Mouse (Mus musculus) MEL (cell line): ENCODE results near the gene Tifa. TPM values are rescaled to one million over a fixed set of nuclear protein-coding genes. Genes with fewer than 3 reads are reported as not detected.
A peak's percentile ranks its signal among the peaks of the same experiment; 100 is the strongest.

ENCODE experiments used
- DNase-seq: peaks from one replicate; pipeline ENCODE4 v3.0.0; 2011; ENCODE audit warnings: low read depth, low spot score
- H3K27ac ChIP-seq: 2 replicates; pipeline ENCODE4 v1.5.1; 2012; ENCODE audit warnings: low read depth, mild to moderate bottlenecking, control low read depth, low read length, moderate library complexity; ENCODE audit not compliant: control insufficient read depth
- H3K27me3 ChIP-seq, 2 experiments: fragments of 150-350 bp in 1 of 2; sonication (generic) in 1 of 2; 2 replicates each; pipeline ENCODE4 v1.6.1; 2012; ENCODE audit warnings: low read length in 2 of 2, mild to moderate bottlenecking in 2 of 2, improper control_type of control experiment in 1 of 2, moderate library complexity in 1 of 2; ENCODE audit not compliant: insufficient read depth in 2 of 2, control insufficient read depth in 1 of 2
- H3K36me3 ChIP-seq, 2 experiments: 2 replicates each; pipeline ENCODE4 v1.6.1; 2012 to 2014; ENCODE audit warnings: low read length in 2 of 2, improper control_type of control experiment in 1 of 2, inconsistent platforms in 1 of 2, mild to moderate bottlenecking in 1 of 2; ENCODE audit not compliant: insufficient read depth in 2 of 2, control insufficient read depth in 1 of 2
- H3K4me1 ChIP-seq, 2 experiments: fragments of 150-350 bp in 1 of 2; sonication (generic) in 1 of 2; 2 replicates each; pipeline ENCODE4 v1.6.1; 2012; ENCODE audit warnings: low read length in 2 of 2, improper control_type of control experiment in 1 of 2, mild to moderate bottlenecking in 1 of 2; ENCODE audit not compliant: insufficient read depth in 2 of 2, control insufficient read depth in 1 of 2
- H3K4me3 ChIP-seq, 2 experiments: fragments of 150-350 bp in 1 of 2; sonication (generic) in 1 of 2; 2 replicates each; pipeline ENCODE4 v1.5.1; 2012; ENCODE audit warnings: low read depth in 2 of 2, low read length in 2 of 2, mild to moderate bottlenecking in 2 of 2, moderate library complexity in 2 of 2, control low read depth in 1 of 2, improper control_type of control experiment in 1 of 2; ENCODE audit not compliant: control insufficient read depth in 1 of 2, insufficient read depth in 1 of 2
- H3K79me2 ChIP-seq: 2 replicates; pipeline ENCODE4 v1.6.1; 2012; ENCODE audit warnings: mild to moderate bottlenecking, low read length, moderate library complexity; ENCODE audit not compliant: control insufficient read depth, poor library complexity, insufficient read depth
- H3K9ac ChIP-seq: 2 replicates; pipeline ENCODE4 v1.6.1; 2012; ENCODE audit warnings: low read depth, mild to moderate bottlenecking, control low read depth, low read length, moderate library complexity; ENCODE audit not compliant: control insufficient read depth, poor library complexity, severe bottlenecking
- H3K9me3 ChIP-seq: fragments of 150-350 bp; sonication (generic); replicated peaks from 2 replicates; pipeline ENCODE4 v1.6.1; 2012; ENCODE audit warnings: mild to moderate bottlenecking, low read length, improper control_type of control experiment, moderate library complexity; ENCODE audit not compliant: insufficient read depth
- BHLHE40 ChIP-seq: IDR thresholded peaks from 2 replicates; pipeline ENCODE4 v1.6.1; 2012; ENCODE audit warnings: low read depth, mild to moderate bottlenecking, inconsistent platforms, low read length, improper control_type of control experiment, borderline replicate concordance
- CHD1 ChIP-seq: IDR thresholded peaks from 2 replicates; pipeline ENCODE4 v1.6.1; 2012; ENCODE audit warnings: low read depth, mild to moderate bottlenecking, inconsistent platforms, low read length, improper control_type of control experiment
- CHD2 ChIP-seq: IDR thresholded peaks from 2 replicates; pipeline ENCODE4 v1.6.1; 2011; ENCODE audit warnings: low read length, improper control_type of control experiment
- CTCF ChIP-seq, 3 experiments: IDR thresholded peaks in 2 of 3; conservative IDR thresholded peaks in 1 of 3; 2 replicates each; pipeline ENCODE4 v1.5.1; 2011 to 2012; ENCODE audit warnings: low read length in 3 of 3, low read depth in 2 of 3, mild to moderate bottlenecking in 2 of 3, improper control_type of control experiment in 1 of 3, inconsistent platforms in 1 of 3, mixed read lengths in 1 of 3, moderate library complexity in 1 of 3; ENCODE audit not compliant: control insufficient read depth in 1 of 3, insufficient read depth in 1 of 3, poor library complexity in 1 of 3, severe bottlenecking in 1 of 3
- HCFC1 ChIP-seq: IDR thresholded peaks from 2 replicates; pipeline ENCODE4 v1.6.1; 2012; ENCODE audit warnings: low read depth, mild to moderate bottlenecking, inconsistent platforms, low read length, improper control_type of control experiment, moderate library complexity
- JUND ChIP-seq: IDR thresholded peaks from 2 replicates; pipeline ENCODE4 v1.6.1; 2011; ENCODE audit warnings: low read depth, mild to moderate bottlenecking, improper control_type of control experiment, low read length
- KAT2A ChIP-seq: conservative IDR thresholded peaks from 2 replicates; pipeline ENCODE4 v1.6.1; 2012; ENCODE audit warnings: low read depth, low read length, improper control_type of control experiment, inconsistent platforms
- MAFK ChIP-seq: IDR thresholded peaks from 2 replicates; pipeline ENCODE4 v1.6.1; 2011; ENCODE audit warnings: low read depth, mild to moderate bottlenecking, low read length, improper control_type of control experiment, borderline replicate concordance
- MAX ChIP-seq: IDR thresholded peaks from 2 replicates; pipeline ENCODE4 v1.6.1; 2011; ENCODE audit warnings: low read length, improper control_type of control experiment
- MEF2A ChIP-seq: IDR thresholded peaks from 2 replicates; pipeline ENCODE4 v1.6.1; 2014; ENCODE audit warnings: low read depth, mild to moderate bottlenecking, inconsistent platforms, low read length, improper control_type of control experiment; ENCODE audit not compliant: poor library complexity, insufficient replicate concordance, severe bottlenecking; ENCODE audit errors: extremely low read depth
- MXI1 ChIP-seq: IDR thresholded peaks from 2 replicates; pipeline ENCODE4 v1.6.1; 2011; ENCODE audit warnings: mild to moderate bottlenecking, low read depth, low read length, improper control_type of control experiment
- MYB ChIP-seq: IDR thresholded peaks from 2 replicates; pipeline ENCODE4 v1.6.1; 2011; ENCODE audit warnings: mild to moderate bottlenecking, low read depth, low read length, improper control_type of control experiment
- MYC ChIP-seq: IDR thresholded peaks from 2 replicates; pipeline ENCODE4 v1.6.1; 2011; ENCODE audit warnings: low read depth, mild to moderate bottlenecking, low read length, improper control_type of control experiment, moderate library complexity
- NELFE ChIP-seq: IDR thresholded peaks from 2 replicates; pipeline ENCODE4 v1.6.1; 2011; ENCODE audit warnings: low read depth, low read length, improper control_type of control experiment
- POLR2AphosphoS5 ChIP-seq: IDR thresholded peaks from 2 replicates; pipeline ENCODE4 v1.6.1; 2012; ENCODE audit warnings: low read depth, borderline replicate concordance, mild to moderate bottlenecking, inconsistent platforms, low read length, moderate library complexity, mixed read lengths
- RAD21 ChIP-seq: IDR thresholded peaks from 2 replicates; pipeline ENCODE4 v1.6.1; 2011; ENCODE audit warnings: mild to moderate bottlenecking, low read depth, low read length, improper control_type of control experiment
- SIN3A ChIP-seq: IDR thresholded peaks from 2 replicates; pipeline ENCODE4 v1.6.1; 2012; ENCODE audit warnings: low read length, improper control_type of control experiment, inconsistent platforms
- SMC3 ChIP-seq: IDR thresholded peaks from 2 replicates; pipeline ENCODE4 v1.6.1; 2011; ENCODE audit warnings: low read depth, low read length, improper control_type of control experiment
- UBTF ChIP-seq: IDR thresholded peaks from 2 replicates; pipeline ENCODE4 v1.6.1; 2012; ENCODE audit warnings: low read depth, mild to moderate bottlenecking, inconsistent platforms, low read length, improper control_type of control experiment, moderate library complexity, borderline replicate concordance; ENCODE audit not compliant: insufficient read depth
- USF1 ChIP-seq: IDR thresholded peaks from 2 replicates; pipeline ENCODE4 v1.6.1; 2014; ENCODE audit warnings: low read depth, mild to moderate bottlenecking, inconsistent platforms, low read length, improper control_type of control experiment, moderate library complexity
- USF2 ChIP-seq, 2 experiments: IDR thresholded peaks; 2 replicates each; pipeline ENCODE4 v1.6.1; 2011 to 2012; ENCODE audit warnings: improper control_type of control experiment in 2 of 2, low read length in 2 of 2, borderline replicate concordance in 1 of 2, inconsistent platforms in 1 of 2, low read depth in 1 of 2, mild to moderate bottlenecking in 1 of 2; ENCODE audit not compliant: insufficient read depth in 1 of 2
- ZC3H11A ChIP-seq: IDR thresholded peaks from 2 replicates; pipeline ENCODE4 v1.6.1; 2012; ENCODE audit warnings: low read depth, mild to moderate bottlenecking, inconsistent platforms, low read length, improper control_type of control experiment
- ZNF384 ChIP-seq: IDR thresholded peaks from 2 replicates; pipeline ENCODE4 v1.6.1; 2012; ENCODE audit warnings: low read depth, mild to moderate bottlenecking, inconsistent platforms, low read length, improper control_type of control experiment
- polyA plus RNA-seq, 2 experiments: library from polyadenylated mRNA; stranded (reverse) in 1 of 2; unstranded in 1 of 2; fragments of >175 nt in 1 of 2; fragments of >200 nt in 1 of 2; gene quantifications; 2 replicates each; pipeline versions ENCODE4 v1.2.1 to v1.2.4; 2012; ENCODE audit warnings: low replicate concordance in 2 of 2, low read depth in 1 of 2; ENCODE audit not compliant: insufficient read length in 2 of 2, insufficient read depth in 1 of 2, missing spikeins in 1 of 2
- total RNA-seq: library from RNA; depleted of rRNA; stranded (reverse); fragments of 300-350 nt; gene quantifications from 2 replicates; pipeline ENCODE4 v1.2.3, GENCODE M21; 2012

Tifa gene
- total and polyA plus RNA-seq, 3 experiments: 1.7 to 3.0 TPM; not detected in 1

DNA sequence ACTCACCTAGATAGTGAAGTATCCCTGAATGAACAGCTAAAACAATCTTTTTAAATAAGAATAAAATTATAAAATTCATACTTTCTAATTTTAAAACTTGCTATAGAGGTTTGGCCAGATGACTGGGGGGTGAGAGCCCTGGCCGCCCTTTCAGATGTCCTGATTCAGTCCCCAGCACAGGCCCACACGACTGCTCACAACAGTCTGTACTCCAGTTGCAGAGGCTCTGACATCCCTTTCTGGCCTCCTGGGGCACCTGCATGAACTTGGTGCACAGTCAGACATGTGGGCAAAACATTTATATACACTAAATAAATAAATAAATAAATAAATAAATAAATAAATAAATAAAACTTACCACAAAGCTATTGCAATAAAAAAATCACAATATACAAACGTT is 23.6 kb upstream of the Tifa start:
- no peaks in the 10 kb centered on the region for H3K9me3 ChIP-seq
- no peaks in the 10 kb centered on the region for H3K27me3 ChIP-seq
- H3K4me3 ChIP-seq: no peak overlapping the region
- H3K4me1 ChIP-seq: peaks cover 0 to 3% of the 10 kb centered on the region in 2 experiments; a peak in 1 of 4 replicates
- H3K9ac ChIP-seq: no peak overlapping the region
- H3K27ac ChIP-seq: no peak overlapping the region
- H3K79me2 ChIP-seq: no peaks in the 10 kb centered on the region
- H3K36me3 ChIP-seq: no peaks in the 10 kb centered on the region
- DNase-seq: no peak
- TF ChIP-seq ZNF384 (no peak), MEF2A (no peak)

DNA sequence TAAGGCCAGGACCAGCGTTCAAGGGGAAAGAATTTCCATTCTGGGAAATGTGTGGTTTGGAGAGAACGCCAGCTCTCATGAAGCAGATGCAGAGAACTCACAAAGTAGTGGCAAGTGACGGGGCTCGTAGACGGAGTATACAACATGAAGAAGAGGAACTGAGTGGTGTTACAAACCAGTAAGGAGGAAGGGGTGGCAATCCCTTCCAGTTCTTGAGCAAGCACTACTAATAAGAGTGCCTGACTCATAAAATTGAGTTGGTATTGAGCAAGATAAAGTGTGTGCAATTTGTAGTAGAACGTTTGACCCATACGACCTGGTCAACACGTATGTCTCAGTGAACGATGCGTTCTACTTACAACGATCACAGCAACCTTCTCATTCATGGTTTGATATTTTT is 20.5 kb upstream of the Tifa start:
- no peak overlapping the region for H3K27ac ChIP-seq
- no peak overlapping the region for H3K9ac ChIP-seq
- H3K79me2 ChIP-seq: no peaks in the 10 kb centered on the region
- TF ChIP-seq JUND (no peak), BHLHE40 (no peak), USF1 (no peak), CHD1 (no peak), UBTF (no peak), ZNF384 (no peak), USF2 (IDR thresholded peaks at IDR 0.05; ENCODE audit: borderline replicate concordance in 1 of 2, insufficient read depth in 1 of 2, low read depth in 1 of 2, low read length in 2 of 2) (no peak), HCFC1 (no peak), POLR2AphosphoS5 (no peak)
- TF ChIP-seq, all 39 proteins: peak for 0
- Histone ChIP-seq H3K36me3 (no peaks in the 10 kb centered on the region), H3K4me1 (no peaks in the 10 kb centered on the region), H3K4me3 (no peak overlapping the region), H3K9me3 (no peaks in the 10 kb centered on the region), H3K27me3 (no peaks in the 10 kb centered on the region)
- no peak for DNase-seq

DNA sequence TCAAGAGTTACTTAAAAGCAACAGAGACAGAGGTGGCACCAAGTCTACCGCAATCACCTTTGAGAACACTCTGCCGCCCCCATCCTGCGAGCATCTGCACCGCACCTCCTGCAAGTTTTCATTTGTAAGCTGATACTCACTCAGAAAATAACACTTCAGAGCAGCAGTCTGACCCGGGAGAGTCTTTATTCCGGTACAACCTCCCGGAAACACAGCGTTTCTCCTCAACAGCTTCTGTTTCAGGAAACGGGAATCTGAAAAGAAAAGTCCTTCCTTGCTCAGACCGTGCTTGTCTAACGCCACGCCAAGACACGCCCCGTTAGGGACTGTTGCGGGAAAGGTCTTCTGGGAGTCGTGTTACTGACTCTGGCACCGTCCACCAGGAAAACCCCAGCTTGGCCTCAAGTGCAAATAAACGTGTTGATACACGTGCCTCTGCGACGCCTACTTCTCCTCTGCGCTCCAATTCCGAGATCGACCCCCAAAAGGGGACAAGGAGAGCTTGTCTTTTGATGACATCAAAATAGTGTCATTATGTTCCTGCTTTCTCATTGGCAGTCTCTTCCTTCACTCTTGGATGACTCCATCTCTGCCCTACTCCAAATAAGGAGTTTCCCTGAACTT is 9.5 kb upstream of the Tifa start, which contains the start of gene Alpk1:
Gene Alpk1 (minus strand): TSS at position 507 of the 624 bp plus-strand sequence.
- peak; percentile 88 for DNase-seq
- no peaks in the 10 kb centered on the region for H3K79me2 ChIP-seq
- peak within 1 kb of the TSS; percentile 46 for H3K9ac ChIP-seq
- H3K4me3 ChIP-seq: peak within 1 kb of the TSS; percentile 72 to 77
- H3K27ac ChIP-seq: peak within 1 kb of the TSS; percentile 69
- peaks cover 0 to 4% of the 10 kb centered on the region in 2 experiments; a peak in 1 of 4 replicates for H3K4me1 ChIP-seq
- H3K36me3 ChIP-seq: peaks cover 0 to 4% of the 10 kb centered on the region in 2 experiments; a peak in 2 of 4 replicates
- H3K9me3 ChIP-seq: no peaks in the 10 kb centered on the region
- no peaks in the 10 kb centered on the region for H3K27me3 ChIP-seq
- TF ChIP-seq MAFK (no peak), CHD2 (no peak), RAD21 (peak; percentile 41), MXI1 (peak; percentile 86), HCFC1 (peak; percentile 55; the same call in 1 of the 2 replicates), MYC (peak; percentile 87), MYB (no peak), KAT2A (no peak), ZC3H11A (peak; percentile 20; the same call in 1 of the 2 replicates), MAX (peak; percentile 98), USF2 (IDR thresholded peaks at IDR 0.05; ENCODE audit: borderline replicate concordance in 1 of 2, insufficient read depth in 1 of 2, low read depth in 1 of 2, low read length in 2 of 2) (no peak), SIN3A (peak; percentile 58; the same call in 1 of the 2 replicates), SMC3 (peak; percentile 53), BHLHE40 (peak; percentile 39; the same call in 1 of the 2 replicates), NELFE (no peak), CTCF (IDR thresholded peaks at IDR 0.05 in 2 of 3, conservative IDR thresholded peaks at IDR 0.05 in 1 of 3; ENCODE audit: control insufficient read depth in 1 of 3, insufficient read depth in 1 of 3, low read depth in 2 of 3, low read length in 3 of 3, poor library complexity in 1 of 3, severe bottlenecking in 1 of 3) (peak; percentile 47 to 68 (median 68))
